Mouse (Mus musculus) ES-E14 (cell line): ENCODE results near the gene Slc48a1. TPM values are rescaled to one million over a fixed set of nuclear protein-coding genes. Genes with fewer than 3 reads are reported as not detected.

ENCODE experiments used
- DNase-seq: peaks from one replicate; pipeline ENCODE4 v3.0.0-alpha.2; 2013; ENCODE audit warnings: low read depth, low spot score
- H3K27ac ChIP-seq: 2 replicates; pipeline ENCODE4 v1.5.1; 2012; ENCODE audit warnings: low read depth, mild to moderate bottlenecking, low read length, moderate library complexity, mixed read lengths; ENCODE audit not compliant: poor library complexity, insufficient read depth, severe bottlenecking
- H3K36me3 ChIP-seq: 2 replicates; pipeline ENCODE4 v1.6.1; 2012; ENCODE audit warnings: mild to moderate bottlenecking, low read length, moderate library complexity, mixed read lengths; ENCODE audit not compliant: control insufficient read depth, poor library complexity, insufficient read depth, severe bottlenecking
- H3K4me1 ChIP-seq, 2 experiments: fragments of 150-350 bp in 1 of 2; sonication (generic) in 1 of 2; 2 replicates each; pipeline ENCODE4 v1.6.1; 2012; ENCODE audit warnings: low read length in 2 of 2, mild to moderate bottlenecking in 1 of 2, mixed read lengths in 1 of 2; ENCODE audit not compliant: control insufficient read depth in 2 of 2, insufficient read depth in 2 of 2, poor library complexity in 1 of 2
- H3K4me3 ChIP-seq, 2 experiments: fragments of 150-350 bp in 1 of 2; sonication (generic) in 1 of 2; 2 replicates each; pipeline ENCODE4 v1.5.1; 2012; ENCODE audit warnings: low read length in 2 of 2, low read depth in 1 of 2, mild to moderate bottlenecking in 1 of 2, mixed read lengths in 1 of 2; ENCODE audit not compliant: insufficient read depth in 1 of 2, poor library complexity in 1 of 2, severe bottlenecking in 1 of 2
- H3K9ac ChIP-seq: 2 replicates; pipeline ENCODE4 v1.6.1; 2012; ENCODE audit warnings: low read depth, mild to moderate bottlenecking, low read length, mixed read lengths; ENCODE audit not compliant: poor library complexity, insufficient read depth, severe bottlenecking
- H3K9me3 ChIP-seq: fragments of 150-350 bp; sonication (generic); 2 replicates; pipeline ENCODE4 v1.6.1; 2012; ENCODE audit warnings: low read depth, mild to moderate bottlenecking, low read length; ENCODE audit not compliant: control insufficient read depth, insufficient read depth
- CHD2 ChIP-seq: IDR thresholded peaks from 2 replicates; pipeline ENCODE4 v1.6.1; 2014; ENCODE audit warnings: mild to moderate bottlenecking, low read depth, low read length, inconsistent platforms
- HCFC1 ChIP-seq: IDR thresholded peaks from 2 replicates; pipeline ENCODE4 v1.6.1; 2012; ENCODE audit warnings: low read length, inconsistent platforms, borderline replicate concordance; ENCODE audit not compliant: insufficient read depth
- MAFK ChIP-seq: IDR thresholded peaks from 2 replicates; pipeline ENCODE4 v1.6.1; 2014; ENCODE audit warnings: mild to moderate bottlenecking, low read depth, low read length, inconsistent platforms; ENCODE audit not compliant: insufficient read depth
- ZC3H11A ChIP-seq: IDR thresholded peaks from 2 replicates; pipeline ENCODE4 v1.6.1; 2012; ENCODE audit warnings: low read depth, mild to moderate bottlenecking, inconsistent platforms, low read length, borderline replicate concordance
- ZNF384 ChIP-seq: IDR thresholded peaks from 2 replicates; pipeline ENCODE4 v1.6.1; 2012; ENCODE audit warnings: low read depth, low read length, inconsistent platforms
- in situ Hi-C, 2 experiments: fragments of 600-800 bp; cut with MboI; formaldehyde crosslinking; loops; one replicate each; pipeline ENCODE4 v1.15.1; 2025; ENCODE audit warnings: low sequenced_read_pairs in 2 of 2, inconsistent platforms in 1 of 2; ENCODE audit not compliant: unreplicated experiment in 2 of 2
- total RNA-seq: library from RNA; depleted of rRNA; stranded (reverse); fragments of 300-350 nt; gene quantifications from 2 replicates; pipeline ENCODE4 v1.2.3, GENCODE M21; 2012

The Slc48a1 gene
- total RNA-seq, 1 experiment: 18.6 TPM

DNA sequence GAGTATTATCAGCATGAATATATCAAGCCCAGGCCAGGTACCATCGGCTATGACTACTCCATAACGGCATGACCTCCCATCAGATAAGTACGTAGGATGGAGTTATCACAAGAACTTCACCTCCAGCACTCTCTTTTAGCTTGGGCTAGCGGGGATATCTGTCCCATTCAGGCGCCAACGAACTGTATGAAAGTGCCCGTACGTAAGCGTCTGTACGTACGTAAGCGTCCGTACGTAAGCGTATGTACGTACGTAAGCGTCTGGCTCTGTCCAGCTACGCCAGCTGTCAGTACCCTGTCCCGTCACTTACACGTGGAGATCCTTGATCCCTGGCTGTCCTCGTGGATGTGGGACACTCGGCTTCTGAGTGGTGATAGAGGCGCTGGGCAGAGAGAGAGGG lies 31.6 kb upstream of the Slc48a1 start:
- H3K36me3 ChIP-seq: no peaks in the 10 kb centered on the region; the same call in 1 of the 2 replicates
- in situ Hi-C loops: no loop called here
- no peak for TF ChIP-seq ZC3H11A
- no peak for TF ChIP-seq MAFK
- TF ChIP-seq ZNF384: no peak
- TF ChIP-seq HCFC1: no peak
- no peak for TF ChIP-seq CHD2
- no peak overlapping the region for H3K4me3 ChIP-seq
- H3K4me1 ChIP-seq: no peaks in the 10 kb centered on the region
- no peak for DNase-seq
- H3K27ac ChIP-seq: no peak overlapping the region
- no peak overlapping the region for H3K9ac ChIP-seq
- no peaks in the 10 kb centered on the region for H3K9me3 ChIP-seq

DNA sequence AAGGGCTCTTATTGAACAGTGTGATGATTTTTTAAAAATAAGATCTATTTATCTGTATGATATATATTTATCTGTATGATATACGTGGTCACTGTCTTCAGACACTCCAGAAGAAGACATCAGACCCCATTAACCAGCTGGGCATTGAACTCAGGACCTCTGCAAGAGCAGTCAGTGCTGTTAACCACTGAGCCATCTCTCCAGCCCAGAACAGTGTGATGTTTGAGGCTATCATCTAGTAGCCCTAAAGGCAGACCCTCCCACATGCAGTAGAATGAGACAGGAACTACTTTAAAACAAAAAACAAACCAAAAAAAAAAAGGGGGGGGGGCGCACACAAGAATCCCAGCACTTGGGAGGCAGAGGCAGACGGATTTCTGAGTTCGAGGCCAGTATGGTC lies 30.8 kb upstream of the Slc48a1 start:
- in situ Hi-C loops: no loop called here

DNA sequence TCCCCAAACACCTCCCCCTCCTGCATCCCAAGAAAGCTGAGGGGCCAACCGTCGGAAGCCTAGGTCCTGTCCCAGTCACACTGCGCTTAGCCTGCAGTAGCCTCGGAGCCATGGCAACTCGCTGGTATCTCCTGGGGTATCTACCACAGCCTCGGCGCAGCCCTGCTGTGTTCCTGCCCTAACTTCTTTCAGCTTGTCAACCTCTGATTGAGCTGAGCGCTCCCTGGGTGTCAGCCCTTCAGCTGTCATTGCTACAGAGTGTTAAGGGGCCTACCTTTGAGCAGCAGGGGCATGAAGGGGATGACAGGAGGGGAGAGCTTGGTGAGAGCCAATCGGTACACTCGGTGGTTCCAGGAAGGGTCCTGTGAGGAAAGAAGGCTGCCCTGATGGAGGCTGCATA lies 30.0 kb upstream of the Slc48a1 start:
- Histone ChIP-seq H3K9me3 (no peaks in the 10 kb centered on the region), H3K9ac (no peak overlapping the region), H3K4me3 (no peak overlapping the region), H3K36me3 (no peaks in the 10 kb centered on the region; the same call in 1 of the 2 replicates), H3K27ac (no peak overlapping the region), H3K4me1 (no peaks in the 10 kb centered on the region)
- in situ Hi-C loops: no loop called here
- no peak for DNase-seq
- TF ChIP-seq ZC3H11A: no peak
- TF ChIP-seq ZNF384: no peak
- no peak for TF ChIP-seq CHD2
- TF ChIP-seq HCFC1: no peak
- no peak for TF ChIP-seq MAFK

More for the DNA sequence above, 30.8 kb upstream of the Slc48a1 start:
- Histone ChIP-seq H3K36me3 (no peaks in the 10 kb centered on the region; the same call in 1 of the 2 replicates), H3K9me3 (no peaks in the 10 kb centered on the region), H3K9ac (no peak overlapping the region), H3K27ac (no peak overlapping the region), H3K4me1 (no peaks in the 10 kb centered on the region), H3K4me3 (no peak overlapping the region)
- DNase-seq: no peak
- TF ChIP-seq HCFC1 (no peak), CHD2 (no peak), ZC3H11A (no peak), MAFK (no peak), ZNF384 (no peak)

DNA sequence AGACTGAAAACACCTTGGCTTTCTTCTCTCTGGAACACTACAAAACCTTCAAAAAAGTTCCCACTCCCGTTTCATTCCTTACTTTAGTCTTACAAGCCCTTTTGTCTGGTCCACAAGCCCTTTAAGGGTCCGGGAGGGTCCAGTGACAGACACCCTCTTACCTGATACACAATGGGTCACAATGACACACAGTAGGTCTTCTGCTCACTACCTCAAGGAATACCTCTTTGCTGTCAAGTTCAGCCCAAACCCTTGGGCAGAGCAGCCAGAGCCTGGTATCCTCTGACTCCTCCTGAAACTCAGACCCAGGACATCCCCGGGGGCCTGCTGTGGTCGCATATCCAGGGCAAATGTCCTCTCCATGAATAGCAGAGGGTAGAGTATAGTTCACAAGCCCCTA lies 29.4 kb upstream of the Slc48a1 start:
- Histone ChIP-seq H3K36me3 (no peaks in the 10 kb centered on the region; the same call in 1 of the 2 replicates), H3K9ac (no peak overlapping the region), H3K27ac (no peak overlapping the region), H3K4me1 (peaks cover 0 to 5% of the 10 kb centered on the region in 2 experiments; a peak in 1 of 4 replicates), H3K9me3 (no peaks in the 10 kb centered on the region), H3K4me3 (no peak overlapping the region)
- no peak for TF ChIP-seq ZC3H11A
- TF ChIP-seq MAFK: no peak
- TF ChIP-seq HCFC1: no peak
- no peak for TF ChIP-seq ZNF384
- TF ChIP-seq CHD2: no peak
- in situ Hi-C loops: no loop called here
- DNase-seq: no peak

DNA sequence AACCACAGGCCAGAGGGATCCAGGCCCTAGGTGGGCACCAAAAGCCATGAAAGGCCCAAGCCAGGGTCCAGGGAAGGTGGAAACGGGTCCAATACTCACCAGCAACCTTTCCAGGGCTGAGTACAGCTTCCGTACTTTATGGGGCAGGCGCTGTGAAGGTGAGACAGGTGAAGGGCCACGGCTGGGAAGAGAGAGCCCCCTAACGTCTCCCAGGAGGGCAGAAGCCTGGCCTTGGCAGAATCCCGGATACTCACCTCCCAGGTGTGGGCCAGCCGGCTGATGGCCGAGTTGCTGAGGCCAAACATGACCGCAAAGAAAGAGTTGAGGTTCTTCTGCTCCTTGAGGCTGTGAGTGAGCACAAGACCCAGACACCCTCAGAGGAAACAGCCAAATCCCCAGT lies 28.9 kb upstream of the Slc48a1 start:
- Histone ChIP-seq H3K9me3 (no peaks in the 10 kb centered on the region), H3K27ac (no peak overlapping the region), H3K36me3 (no peaks in the 10 kb centered on the region; the same call in 1 of the 2 replicates), H3K9ac (no peak overlapping the region), H3K4me3 (no peak overlapping the region), H3K4me1 (peaks cover 0 to 10% of the 10 kb centered on the region in 2 experiments; a peak in 2 of 4 replicates)
- DNase-seq: no peak
- in situ Hi-C loops: no loop called here
- TF ChIP-seq ZC3H11A (no peak), HCFC1 (no peak), MAFK (no peak), CHD2 (no peak), ZNF384 (no peak)
